Mouse (Mus musculus) hindbrain, embryonic 12.5 days (tissue): ENCODE data around the gene Ctsl. TPM values are rescaled to one million over a fixed set of nuclear protein-coding genes. Genes with fewer than 3 reads are reported as not detected.

Source experiments
- ATAC-seq: fragments of 200-750 bp; cut with Nextera tagmentation; 2 replicates; pipeline ENCODE4 v1.8.0; 2017; ENCODE audit warnings: moderate TSS enrichment; ENCODE audit not compliant: low FRiP score
- H3K27ac ChIP-seq: fragments of 300-500 bp; sonication (generic); 2 replicates; pipeline ENCODE4 v1.5.1; 2016; ENCODE audit warnings: mild to moderate bottlenecking
- H3K27me3 ChIP-seq: fragments of 300-500 bp; sonication (generic); 2 replicates; pipeline ENCODE4 v1.6.1; 2016; ENCODE audit warnings: mild to moderate bottlenecking
- H3K36me3 ChIP-seq: fragments of 300-500 bp; sonication (generic); 2 replicates; pipeline ENCODE4 v1.6.1; 2016; ENCODE audit warnings: mild to moderate bottlenecking
- H3K4me1 ChIP-seq: fragments of 300-500 bp; sonication (generic); 2 replicates; pipeline ENCODE4 v1.6.1; 2016
- H3K4me2 ChIP-seq: fragments of 300-500 bp; sonication (generic); replicated peaks from 2 replicates; pipeline ENCODE4 v1.6.1; 2016; ENCODE audit warnings: mild to moderate bottlenecking
- H3K4me3 ChIP-seq: fragments of 300-500 bp; sonication (generic); 2 replicates; pipeline ENCODE4 v1.5.1; 2016; ENCODE audit warnings: mild to moderate bottlenecking
- H3K9ac ChIP-seq: fragments of 300-500 bp; sonication (generic); 2 replicates; pipeline ENCODE4 v1.6.1; 2016; ENCODE audit warnings: mild to moderate bottlenecking, moderate library complexity
- H3K9me3 ChIP-seq: fragments of 300-500 bp; sonication (generic); replicated peaks from 2 replicates; pipeline ENCODE4 v1.6.1; 2016; ENCODE audit warnings: mild to moderate bottlenecking
- WGBS: fragments of 180-500 bp; shearing (Covaris S2); methylation state at CpG from one replicate; pipeline ENCODE4 v1.1.7; 2016; 5-methylcytosine and 5-hydroxymethylcytosine counted together
- polyA plus RNA-seq: library from polyadenylated mRNA; unstranded; fragments of >200 nt; fragmentation: Nextera tagmentation; extraction: Ambion mirVana; gene quantifications from 2 replicates; pipeline ENCODE4 v1.2.1, GENCODE M21; 2016

The Ctsl gene
- polyA plus RNA-seq, 1 experiment from 2014 or later, result 111 TPM

DNA sequence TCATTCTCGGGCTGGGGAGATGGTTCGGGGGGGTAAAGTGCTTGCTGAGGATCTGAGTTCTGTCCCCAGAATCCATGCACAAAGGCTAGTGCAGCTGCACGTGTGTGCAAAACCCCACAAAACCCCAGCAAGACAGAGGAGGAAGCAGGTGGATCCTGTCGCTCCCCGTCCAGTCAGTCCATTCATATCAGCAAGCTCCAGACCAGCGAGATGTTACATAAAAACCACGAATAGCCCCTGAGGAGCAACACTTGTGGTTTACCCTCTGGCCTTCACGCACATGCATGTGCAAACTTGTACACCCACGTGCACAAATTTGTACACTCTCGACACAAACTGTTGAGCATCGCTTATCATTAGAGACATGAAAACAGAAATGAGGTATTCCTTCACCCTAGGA lies 60.8 kb downstream of the Ctsl start:
- Histone ChIP-seq H3K4me3 (no peak overlapping the region), H3K36me3 (no peaks in the 10 kb centered on the region), H3K9ac (no peak overlapping the region), H3K27me3 (no peaks in the 10 kb centered on the region), H3K9me3 (no peaks in the 10 kb centered on the region), H3K4me2 (no peak overlapping the region), H3K27ac (no peak overlapping the region), H3K4me1 (0 out of 2 replicates have a peak, but pooled peaks cover 4% of the 10 kb centered on the region)
- WGBS, result 89% methylated on average over 11 of the region's 11 CpGs
- no peak for ATAC-seq

Other genes starting within 250 kb of the Ctsl start
- gene Slc35d2, start 241.5 kb downstream of the Ctsl start, polyA plus RNA-seq, result 4.7 and 5.9 TPM in 2 replicates
- 13.8 and 14.0 TPM in 2 replicates for gene Zfp367, start 217.7 kb downstream of the Ctsl start, polyA plus RNA-seq
- gene Habp4, start 209.1 kb downstream of the Ctsl start, polyA plus RNA-seq, result 38.0 TPM in 2 replicates
- 10.2 and 12.5 TPM in 2 replicates for gene Cdc14b, start 95.6 kb downstream of the Ctsl start, polyA plus RNA-seq
- 21.0 and 25.9 TPM in 2 replicates for gene Aaed1, start 58.2 kb downstream of the Ctsl start, polyA plus RNA-seq
- 10.7 and 12.7 TPM in 2 replicates for gene Cdk20, start 61.4 kb upstream of the Ctsl start, polyA plus RNA-seq
- gene Fam240b, start 126.9 kb upstream of the Ctsl start, polyA plus RNA-seq, result not detected in 2 replicates